Mouse (Mus musculus): Measurements from ENCODE around the gene Rhof.
A peak's percentile ranks its signal among the peaks of the same experiment; 100 is the strongest.

Rhof gene

DNA sequence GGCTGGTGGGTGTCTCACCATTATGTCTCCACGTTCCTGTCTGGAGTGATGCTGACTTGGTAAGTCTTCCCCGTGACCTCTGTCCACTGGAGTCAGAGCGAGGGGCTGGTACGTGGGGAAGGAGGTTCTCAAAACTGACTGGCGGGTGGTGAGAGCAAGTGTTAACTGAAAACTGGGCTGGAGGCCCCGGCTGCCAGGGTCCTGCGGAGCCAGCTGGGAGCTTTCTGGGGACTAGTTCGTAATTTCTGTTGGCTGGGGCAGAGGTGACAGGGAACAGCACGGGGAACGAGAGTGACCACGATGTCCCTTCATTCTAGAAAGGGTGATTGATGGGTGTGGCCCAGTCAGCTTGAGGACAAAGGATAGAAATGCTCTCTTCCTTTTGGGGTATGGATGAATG is 18.4 kb downstream of the Rhof start:
- DNase-seq (ENCODE audit: low read depth in 1 of 2, low spot score in 2 of 2) = no peak

DNA sequence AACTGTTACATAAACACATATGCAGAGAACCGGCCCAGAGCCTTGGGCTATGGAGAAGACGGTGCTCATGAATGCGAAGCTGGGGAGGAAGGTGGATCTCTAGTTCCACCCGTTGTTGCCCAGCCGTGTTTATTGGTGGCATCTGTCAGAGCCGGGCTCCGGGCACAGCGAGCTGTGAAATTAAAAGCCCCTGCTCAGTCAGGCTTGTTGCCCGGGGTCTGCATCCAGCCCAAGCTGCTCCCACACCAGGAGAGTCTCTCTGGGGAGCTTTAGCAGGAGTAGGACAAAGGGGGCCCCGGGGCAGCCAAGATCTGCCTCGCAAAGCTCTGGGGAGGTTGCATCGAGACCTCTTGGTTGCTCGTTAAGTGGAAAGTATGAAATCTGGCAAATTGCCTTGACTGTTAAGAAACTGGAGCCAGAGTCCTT is 22.2 kb downstream of the Rhof start:
- no peak for DNase-seq (ENCODE audit: low read depth in 1 of 2, low spot score in 2 of 2)

DNA sequence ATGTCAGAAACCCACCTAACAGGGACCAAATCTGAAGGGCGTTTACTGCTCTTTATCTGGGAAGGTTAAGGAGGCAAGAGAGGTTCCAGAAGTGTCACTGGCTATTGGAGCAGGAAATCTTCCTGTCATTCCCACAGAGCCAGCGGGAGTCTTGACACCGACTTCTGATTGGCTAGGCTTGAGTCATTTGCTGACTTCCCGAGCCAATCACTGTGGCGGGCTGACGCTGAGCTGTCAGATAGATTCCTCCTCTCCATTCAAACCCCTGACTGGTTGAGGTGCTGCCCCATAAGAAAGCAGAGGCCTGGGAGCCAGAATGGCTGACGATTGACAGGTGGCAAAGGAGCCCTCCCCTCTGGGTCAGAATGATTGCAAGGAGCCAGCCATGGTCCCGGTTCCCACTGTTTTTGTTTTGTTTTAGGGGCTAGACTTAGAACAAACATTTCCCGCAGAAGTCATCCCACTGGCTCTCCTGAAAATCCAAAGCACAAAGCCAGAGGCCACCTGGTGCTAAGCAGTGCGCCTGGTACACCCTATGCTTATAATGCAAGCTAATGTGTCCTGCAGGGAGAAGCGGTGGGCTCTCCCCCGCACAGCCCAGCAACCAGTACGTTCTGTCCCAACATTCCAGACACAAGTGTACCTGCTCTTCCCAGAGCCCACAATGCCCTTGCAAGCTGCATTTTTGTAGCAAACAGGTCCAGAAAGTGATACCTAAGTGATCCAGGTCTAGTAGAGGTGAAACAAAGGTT is 22.9 kb downstream of the Rhof start:
- no peak for DNase-seq (ENCODE audit: low read depth in 1 of 2, low spot score in 2 of 2)

DNA sequence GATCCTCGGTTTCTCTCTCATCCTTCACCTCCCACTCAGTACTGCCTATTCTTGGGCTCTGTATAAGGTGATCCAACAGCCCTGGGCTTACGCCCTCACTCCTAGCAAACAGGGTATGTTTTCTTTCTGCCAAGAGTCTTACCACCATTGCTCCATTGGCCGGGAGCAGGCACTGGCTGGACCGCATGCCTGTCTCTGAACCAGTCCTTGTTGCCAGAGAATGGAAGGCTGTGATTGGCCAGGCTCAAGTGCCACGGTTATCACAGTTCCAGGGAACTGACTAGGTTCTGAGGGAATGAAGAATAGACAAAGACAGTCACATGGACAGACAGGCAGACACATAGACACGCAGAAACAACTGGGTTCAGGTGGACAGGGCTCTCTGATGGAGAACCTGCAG is 27.7 kb downstream of the Rhof start:
- DNase-seq (ENCODE audit: low read depth in 1 of 2, low spot score in 2 of 2) = no peak

DNA sequence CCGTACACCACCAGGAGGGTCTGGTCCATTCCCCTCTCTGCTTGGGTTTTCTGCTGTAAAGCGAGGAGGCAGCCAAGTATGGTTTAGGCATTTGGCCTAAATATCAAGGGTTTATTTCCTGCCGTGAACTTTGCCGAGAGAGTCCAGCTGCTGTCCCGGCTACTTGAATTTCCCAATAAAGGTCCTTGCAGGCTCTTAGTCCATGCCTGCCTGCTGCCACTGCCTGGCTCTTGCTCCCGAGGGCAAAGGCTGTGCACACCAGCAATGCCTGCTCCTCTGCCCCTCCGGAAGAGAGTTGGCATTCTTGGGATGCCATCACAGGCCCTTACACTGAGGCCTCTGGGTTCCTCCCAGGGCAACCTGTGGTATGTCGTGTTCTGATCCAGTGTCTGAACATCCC is 28.9 kb downstream of the Rhof start:
- no peak for DNase-seq (ENCODE audit: low read depth in 1 of 2, low spot score in 2 of 2)

DNA sequence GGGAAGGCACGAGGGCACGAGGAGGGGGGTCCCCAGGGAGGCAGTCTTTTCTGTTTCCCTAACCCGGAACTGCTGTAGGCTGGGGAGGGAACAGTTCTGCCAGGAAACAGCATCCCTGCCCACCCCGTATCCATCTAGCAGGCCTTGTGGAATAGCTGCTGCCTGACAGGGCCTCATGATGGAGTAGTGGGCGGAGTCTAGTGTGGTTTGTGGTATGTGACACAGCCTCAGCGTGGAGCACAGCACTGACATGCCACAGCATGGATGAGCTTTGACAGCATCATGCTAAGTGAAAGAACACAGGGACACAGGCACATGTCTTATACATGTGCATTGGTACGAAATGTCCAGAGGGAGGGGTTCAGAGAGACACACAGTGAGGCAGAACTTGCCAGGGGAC is 30.1 kb downstream of the Rhof start:
- DNase-seq (ENCODE audit: low read depth in 1 of 2, low spot score in 2 of 2) = no peak

DNA sequence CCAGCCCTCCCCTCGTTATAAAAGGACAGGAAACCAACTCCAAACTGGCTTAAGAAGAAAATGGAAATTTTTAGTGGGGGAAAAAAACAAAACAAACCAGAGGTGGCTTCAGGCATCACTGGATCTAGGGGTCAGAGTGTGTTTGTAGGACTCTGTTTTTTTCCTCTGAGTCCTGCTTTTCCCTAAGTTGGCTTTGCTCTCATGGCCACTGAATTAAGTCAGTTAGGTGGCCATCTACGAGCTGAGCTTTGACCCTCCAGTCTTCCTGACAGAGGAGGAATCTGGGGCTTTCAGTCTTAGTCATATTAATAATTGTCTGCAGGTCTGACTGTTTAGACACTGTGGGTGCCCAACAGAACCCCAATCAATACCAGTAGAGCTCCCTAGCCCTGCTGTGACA is 34.0 kb downstream of the Rhof start:
- no peak for DNase-seq (ENCODE audit: low read depth in 1 of 2, low spot score in 2 of 2)

DNA sequence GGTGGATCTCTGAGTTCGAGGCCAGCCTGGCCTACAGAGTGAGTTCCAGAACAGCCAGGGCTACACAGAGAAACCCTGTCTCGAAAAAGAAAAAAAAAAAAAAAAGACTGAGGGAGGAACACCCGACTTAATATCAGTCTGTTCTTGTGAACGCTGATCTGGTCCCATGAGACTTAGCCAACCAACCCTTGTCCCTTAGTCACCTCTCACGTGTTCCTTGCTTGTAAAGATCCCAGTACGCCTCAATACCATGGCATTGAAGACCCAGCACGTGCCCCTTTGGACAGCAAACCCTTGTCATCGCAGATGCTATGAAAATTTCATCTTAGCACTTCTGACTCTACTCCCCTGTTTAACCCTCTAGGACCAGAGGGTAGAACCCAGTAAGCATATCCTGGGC is 36.2 kb downstream of the Rhof start:
- DNase-seq (ENCODE audit: low read depth in 1 of 2, low spot score in 2 of 2) = no peak

DNA sequence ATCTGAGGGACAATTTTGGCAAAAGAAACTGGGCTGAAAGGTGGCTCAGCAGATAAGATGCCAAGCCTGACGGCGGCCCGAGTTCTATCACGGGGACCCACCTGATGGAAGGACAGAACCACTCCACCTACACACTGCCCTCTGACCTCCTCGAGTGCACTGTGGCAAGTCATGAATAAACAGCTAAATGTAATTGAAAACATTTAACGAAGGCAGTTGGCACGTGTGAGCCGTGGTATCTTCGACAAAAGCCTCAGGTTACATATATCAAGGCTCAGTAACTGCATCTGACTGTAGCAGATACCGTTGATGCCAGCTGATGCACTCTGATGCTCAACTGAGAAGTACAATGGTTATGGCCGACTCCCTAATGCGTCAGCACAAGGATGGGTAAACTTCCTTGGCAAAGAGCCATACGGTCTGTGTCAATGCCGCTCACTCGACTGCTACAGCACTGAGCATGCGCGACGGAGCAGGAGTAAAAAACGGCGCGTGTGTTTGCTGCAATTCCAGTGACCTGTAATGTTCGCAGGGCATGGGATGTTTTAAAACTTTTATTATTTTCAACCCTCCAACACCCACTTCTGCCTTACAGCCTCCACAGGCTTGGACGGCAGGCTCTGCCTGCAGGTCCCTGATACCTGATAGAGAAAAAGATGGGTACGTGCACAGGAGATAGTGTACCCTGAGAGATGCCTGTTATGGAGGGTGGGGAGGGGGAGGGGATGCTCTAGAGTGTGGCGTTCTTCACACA is 38.1 kb downstream of the Rhof start:
- DNase-seq (ENCODE audit: low read depth in 1 of 2, low spot score in 2 of 2) = no peak

DNA sequence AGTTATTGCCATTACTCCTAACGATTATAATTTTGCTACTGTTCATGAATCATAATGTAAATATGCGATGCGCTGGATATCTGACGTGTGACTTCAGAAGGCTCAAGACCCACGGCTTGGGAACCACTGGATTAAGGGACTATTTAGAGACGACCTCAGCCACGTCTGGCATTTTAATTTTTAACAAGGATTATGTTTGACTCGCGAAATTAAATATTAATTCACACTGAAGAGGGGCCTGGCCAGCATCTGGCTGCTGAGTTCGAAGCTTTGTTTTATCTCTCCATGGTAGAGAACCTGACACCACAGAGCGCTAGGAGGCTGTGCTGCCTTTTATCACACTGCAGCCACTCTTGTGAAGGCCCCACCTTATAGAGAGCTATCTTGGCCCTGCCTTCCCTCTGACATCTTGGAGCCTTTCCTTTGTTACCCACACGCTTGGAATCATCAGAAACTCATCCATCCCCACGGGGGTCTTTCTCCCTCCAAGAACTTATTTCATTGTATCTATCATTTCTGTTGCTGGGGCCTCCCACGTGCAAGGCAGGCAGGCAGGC is 39.3 kb downstream of the Rhof start:
- DNase-seq (ENCODE audit: low read depth in 1 of 2, low spot score in 2 of 2) = no peak

DNA sequence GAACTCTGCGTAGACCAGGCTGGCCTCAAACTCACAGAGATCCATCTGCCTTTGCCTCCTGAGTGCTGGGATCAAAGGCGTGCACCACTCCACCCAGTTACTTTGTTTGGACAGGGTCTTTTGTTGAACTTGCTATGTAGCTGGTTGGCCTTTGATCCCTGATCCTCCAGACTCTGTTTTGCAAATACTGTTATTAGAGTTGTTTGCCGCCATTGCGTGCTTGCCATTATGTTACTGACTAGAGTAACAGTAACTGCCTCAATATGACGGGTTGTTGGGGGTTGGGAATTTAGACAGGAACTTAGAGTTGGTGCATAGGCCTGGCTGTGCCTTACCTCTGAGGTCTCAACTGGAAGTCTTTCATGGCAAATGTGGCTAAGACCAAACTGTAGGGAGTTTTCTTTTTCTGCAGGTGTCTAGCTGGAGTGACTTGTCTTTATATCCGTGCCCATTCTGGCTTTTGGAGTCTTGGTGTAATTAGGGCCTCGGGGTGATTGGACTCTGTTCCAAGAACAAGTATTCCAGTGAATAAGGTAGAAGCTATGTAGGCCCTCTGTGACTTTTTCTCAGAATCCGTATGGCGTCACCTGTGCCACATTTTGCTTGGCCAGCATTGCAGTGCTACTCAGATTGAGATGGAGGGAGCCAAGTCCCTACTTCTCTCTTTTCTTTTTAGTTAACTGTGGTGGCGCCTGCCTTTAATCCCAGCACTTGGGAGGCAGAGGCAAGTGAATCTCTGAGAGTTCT is 41.8 kb downstream of the Rhof start:
- no peak for DNase-seq (ENCODE audit: low read depth in 1 of 2, low spot score in 2 of 2)

DNA sequence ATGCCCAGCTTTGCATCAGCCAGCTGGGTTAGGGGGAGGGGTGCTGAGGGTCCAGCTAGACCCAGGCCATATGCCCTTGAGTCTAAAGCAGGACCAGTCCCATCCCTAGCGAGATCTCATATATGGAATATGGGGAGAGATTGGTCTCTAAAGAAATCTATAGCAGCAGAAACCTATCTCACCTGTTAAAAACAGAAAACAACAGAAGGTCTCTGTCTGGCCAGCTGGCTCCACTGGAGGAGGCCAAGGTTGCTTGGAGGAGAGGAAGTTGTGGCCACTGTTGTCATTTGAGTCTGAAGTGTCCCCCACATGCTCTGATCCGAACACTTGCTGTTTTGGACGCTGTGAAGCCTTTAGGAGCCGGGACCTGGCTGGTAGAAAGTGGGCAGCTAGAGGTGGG is 43.7 kb downstream of the Rhof start:
- DNase-seq (ENCODE audit: low read depth in 1 of 2, low spot score in 2 of 2) = no peak

DNA sequence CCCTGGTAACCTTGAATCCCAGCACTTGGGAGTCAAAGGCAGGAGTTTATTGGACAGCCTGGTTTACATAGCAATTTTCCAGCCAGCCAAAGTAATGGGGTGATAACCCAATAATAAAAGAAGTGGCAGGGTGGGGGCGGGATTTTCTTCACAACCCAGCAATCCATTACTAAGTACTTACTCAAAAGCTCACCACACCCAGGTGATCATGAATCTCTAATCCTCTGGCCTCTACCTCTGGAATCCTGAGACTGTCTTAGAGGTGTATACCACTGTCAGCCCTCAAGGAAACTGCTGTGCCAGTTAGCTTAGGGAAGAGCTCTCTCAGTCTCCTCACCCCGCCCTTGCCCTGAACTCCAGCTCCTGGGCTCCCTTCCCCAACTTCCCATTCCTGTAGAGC is 46.0 kb downstream of the Rhof start:
- no peak for DNase-seq (ENCODE audit: low read depth in 1 of 2, low spot score in 2 of 2)

DNA sequence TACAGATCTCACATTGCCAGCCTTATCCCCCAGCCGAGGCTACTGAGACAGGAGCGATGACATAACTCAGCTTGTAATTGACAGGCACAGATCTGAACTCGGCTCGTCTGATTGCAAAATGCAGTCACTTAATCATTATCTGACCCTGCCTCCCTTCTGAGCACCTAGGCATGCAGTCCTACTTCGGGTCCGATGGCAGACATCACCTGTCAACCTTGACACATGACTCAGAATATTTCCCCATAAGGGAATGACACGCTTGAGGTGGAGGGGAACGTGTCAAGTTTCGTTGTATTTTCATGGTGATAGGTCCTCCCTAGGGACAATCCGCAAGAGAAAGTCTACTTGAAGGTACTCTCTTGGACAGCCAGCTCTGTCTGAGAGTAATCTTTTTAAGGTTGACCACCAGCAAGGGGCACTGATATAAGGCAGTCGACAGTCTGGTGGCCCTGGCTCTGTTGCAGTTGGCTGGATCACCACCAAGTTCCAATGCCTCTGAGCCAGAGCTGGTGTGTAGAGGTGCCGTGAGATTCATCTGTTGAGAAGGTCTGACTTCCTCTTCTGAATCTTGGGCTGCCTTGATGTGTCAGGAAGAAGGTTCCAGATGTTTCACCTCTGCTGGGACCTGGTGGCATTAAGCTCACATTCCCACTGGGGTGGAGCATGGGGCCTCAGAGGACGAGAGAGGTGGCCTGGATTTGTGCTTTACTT is 49.0 kb downstream of the Rhof start:
- no peak for DNase-seq (ENCODE audit: low read depth in 1 of 2, low spot score in 2 of 2)

DNA sequence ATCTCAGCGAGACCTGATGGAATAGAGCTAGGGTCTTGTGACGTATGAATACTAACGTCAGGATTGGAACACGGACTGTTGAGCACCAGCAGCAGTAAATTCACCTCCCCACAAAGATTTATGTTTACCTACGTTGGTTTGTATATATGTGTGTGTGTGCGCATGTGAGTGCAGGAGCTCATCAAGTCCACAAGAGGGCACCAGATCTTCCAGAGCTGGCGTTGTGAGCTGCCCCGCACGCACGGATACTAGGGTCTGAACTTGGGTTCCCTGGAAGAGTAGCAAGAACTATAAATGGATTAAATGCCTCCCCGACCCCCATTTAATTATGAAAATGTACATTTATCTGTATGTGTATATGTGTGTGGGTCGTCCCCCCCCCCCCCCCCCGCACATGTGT is 52.0 kb downstream of the Rhof start:
- no peak for DNase-seq (ENCODE audit: low read depth in 1 of 2, low spot score in 2 of 2)

DNA sequence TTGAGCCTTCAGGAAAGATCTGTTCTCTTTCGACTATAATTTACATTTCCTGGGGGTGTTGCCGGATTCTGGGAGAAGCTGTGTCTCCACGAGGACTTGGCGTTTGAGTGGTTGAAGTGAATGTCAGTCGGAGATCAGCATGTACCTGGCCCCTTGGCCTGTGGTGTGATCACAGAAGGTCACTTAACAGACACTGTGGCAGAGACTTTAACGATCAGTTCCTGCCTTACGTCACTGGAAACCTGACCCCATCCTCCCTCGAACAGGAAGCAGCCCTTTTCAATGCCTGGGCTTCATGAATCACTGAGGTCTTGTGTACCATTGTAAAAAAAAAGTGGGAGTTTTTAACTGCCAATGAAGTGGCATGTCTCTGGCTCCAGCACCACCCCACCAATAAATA is 52.5 kb downstream of the Rhof start:
- DNase-seq (ENCODE audit: low read depth in 1 of 2, low spot score in 2 of 2) = peak in 1 of 2 experiments; percentile 40

DNA sequence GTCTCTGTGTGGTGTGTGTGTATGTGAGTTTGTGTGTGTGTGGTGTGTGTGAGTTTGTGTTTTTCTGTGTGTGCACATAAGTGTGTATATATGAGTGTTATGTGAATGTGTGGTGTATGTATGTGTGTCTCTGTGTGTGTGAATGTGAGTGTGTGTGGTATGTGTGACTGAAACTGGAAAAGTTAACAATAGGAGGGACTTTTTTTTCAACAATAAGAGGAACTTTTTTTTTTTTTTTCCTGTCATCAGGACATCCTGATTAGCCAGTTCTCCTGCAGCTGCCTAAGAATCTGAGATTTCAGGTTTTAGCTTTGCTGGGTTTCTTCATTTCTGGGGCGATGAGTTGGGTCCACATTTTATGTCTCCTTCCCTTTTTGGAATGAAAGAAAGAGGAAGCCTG is 52.9 kb downstream of the Rhof start:
- DNase-seq (ENCODE audit: low read depth in 1 of 2, low spot score in 2 of 2) = no peak

DNA sequence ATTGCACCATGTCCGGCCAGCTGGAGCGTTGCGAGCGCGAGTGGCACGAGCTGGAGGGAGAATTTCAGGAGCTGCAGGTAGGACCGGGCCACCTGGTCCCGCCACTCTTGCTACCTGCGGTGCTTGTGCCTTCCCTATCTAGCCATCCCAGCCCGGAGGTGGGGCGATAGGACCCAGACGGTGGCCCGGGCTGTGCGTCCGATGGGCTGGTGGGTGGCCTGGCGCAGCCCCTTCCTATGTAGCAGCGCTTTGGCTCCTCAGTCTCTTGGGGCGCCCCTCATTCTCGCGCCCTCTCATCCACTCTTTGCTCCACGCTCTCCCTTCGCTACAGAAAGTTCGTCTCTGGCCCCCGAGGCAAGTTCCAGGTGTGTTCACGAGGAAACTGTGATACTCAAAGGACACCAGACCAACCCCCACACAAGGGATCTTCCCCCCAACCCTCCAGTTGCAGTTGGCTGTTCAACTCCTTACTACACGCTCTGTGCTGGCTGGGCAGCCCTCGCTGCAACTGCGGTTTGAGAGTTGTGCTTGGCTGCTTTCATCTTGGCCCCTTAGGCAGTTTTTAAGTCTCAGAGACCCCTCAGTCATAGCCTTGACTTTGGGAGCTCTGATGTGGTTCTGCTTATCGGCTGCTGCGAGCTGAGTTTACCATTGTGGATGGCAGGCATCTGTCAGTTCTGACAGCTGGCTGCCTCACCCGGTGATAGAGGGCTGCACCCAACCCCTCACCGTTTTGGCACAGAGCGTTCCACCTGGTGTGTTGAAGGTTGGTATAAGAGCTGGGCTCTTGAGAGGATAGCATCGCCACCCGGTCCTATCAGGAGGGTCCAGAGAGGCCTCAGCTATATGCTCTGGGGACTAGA is 55.8 kb downstream of the Rhof start:
- no peak for DNase-seq (ENCODE audit: low read depth in 1 of 2, low spot score in 2 of 2)

DNA sequence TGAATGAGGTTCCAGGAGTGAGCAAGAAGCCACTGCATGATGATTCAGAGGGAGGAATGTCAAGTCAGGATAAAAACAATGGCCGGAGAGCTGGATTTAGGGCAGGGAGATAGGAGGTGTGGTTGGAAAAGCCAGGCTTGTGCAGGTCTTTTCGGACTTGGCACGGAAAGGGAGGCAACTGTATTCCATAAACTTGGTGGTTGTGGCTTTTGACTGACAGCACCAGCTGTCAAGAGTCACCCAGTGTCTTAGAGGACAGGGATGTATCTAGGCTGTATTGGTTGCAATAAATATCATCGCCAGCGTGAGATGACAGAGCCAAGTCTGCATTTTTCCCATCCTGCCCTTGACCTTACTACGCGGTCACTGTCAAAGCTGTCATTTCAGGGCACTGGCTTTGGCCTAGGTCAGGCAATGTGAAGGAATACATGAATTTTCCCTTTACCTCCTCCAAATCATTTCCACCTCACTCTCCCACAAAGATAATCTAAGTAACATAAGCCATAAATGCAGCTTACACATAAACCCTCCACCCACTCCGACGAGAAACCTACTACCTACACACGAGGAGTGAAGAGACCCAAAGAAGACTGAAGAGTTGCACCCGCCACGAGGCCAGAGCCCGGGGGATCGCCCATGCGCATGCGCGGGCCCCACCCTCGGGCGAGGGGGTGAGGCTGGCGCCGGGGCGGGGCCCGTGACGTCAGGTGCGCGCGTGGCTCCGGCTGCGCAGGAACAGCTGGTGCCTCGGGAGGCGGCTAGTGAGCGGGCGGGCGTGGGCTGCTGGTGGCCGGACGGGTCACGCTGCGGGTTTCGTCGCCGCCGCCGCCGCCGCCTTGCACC is 56.7 kb downstream of the Rhof start:
- peak; percentile 79 to 91 for DNase-seq (ENCODE audit: low read depth in 1 of 2, low spot score in 2 of 2)

Measured in monocyte, adult 2 months (primary cell).